Mouse (Mus musculus): ENCODE data around the gene Cnr1. TPM values are rescaled to one million over a fixed set of nuclear protein-coding genes. Genes with fewer than 3 reads are reported as not detected.

Gene Cnr1
- polyA plus RNA-seq, 1 experiment = 0.97 TPM

DNA sequence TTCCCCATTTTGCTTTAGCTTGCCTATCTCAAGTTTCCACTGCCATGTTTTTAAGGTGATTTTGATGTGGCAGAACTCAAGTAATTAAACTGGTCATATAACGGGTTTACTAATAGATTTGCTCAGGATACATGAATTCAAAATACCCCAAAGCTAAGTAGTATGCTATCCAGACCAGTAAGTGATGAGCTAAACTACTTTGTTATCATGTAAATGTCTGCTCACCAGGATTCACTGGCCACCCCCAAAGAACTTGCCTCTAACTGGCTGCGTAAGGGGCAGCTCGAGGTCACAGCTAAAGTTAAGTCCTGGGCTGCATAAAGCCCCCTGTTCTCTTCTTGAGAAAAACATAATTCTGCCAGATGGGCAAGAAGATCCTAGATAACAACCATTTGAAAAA, 46.3 kb downstream of the Cnr1 start:
- WGBS = 83% methylated on average over 3 of the region's 3 CpGs
- Histone ChIP-seq H3K4me1 (ENCODE audit: control insufficient read depth, insufficient read depth, low read length) (no peaks in the 10 kb centered on the region), H3K4me3 (replicated peaks; ENCODE audit: extremely low read depth, low read depth, low read length) (no peak overlapping the region)
- TF ChIP-seq CTCF (IDR thresholded peaks at IDR 0.05; ENCODE audit: insufficient read depth, low read length) = no peak
- no peak for TF ChIP-seq POLR2A (IDR thresholded peaks at IDR 0.05; ENCODE audit: borderline replicate concordance, extremely low read depth, low read depth, low read length)
- DNase-seq = no peak

DNA sequence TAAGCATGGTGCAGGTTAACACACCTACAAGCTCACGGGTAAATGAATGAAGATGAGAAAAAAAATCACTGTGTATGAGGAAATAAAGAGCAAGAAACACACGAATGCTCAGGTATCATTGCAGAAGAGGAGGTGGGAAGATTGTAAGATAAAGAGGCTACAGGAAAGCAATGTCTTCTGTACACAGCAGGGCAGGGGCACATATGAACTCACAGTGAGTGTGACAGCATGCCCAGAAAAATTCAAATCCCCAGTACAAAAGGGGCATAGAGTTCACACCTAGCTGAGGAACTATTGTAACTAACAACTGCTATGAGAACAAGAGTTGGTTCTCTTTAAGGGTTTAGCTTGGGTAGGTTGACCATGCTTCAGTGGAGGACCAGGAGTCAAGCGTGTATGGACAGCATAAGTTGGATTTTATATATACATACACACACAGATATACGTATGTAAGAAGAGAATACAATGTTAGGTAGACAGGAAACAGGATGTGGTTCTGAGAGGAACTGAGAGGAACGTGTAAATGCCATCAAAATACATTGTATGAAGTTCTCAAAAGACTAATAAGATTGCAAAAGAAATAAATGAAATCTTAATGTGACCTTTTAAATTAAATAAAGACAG, 64.2 kb downstream of the Cnr1 start:
- 51% methylated on average over 5 of the region's 5 CpGs for WGBS
- Histone ChIP-seq H3K4me1 (ENCODE audit: control insufficient read depth, insufficient read depth, low read length) (no peaks in the 10 kb centered on the region), H3K4me3 (replicated peaks; ENCODE audit: extremely low read depth, low read depth, low read length) (no peak overlapping the region)
- no peak for DNase-seq
- no peak for TF ChIP-seq POLR2A (IDR thresholded peaks at IDR 0.05; ENCODE audit: borderline replicate concordance, extremely low read depth, low read depth, low read length)
- TF ChIP-seq CTCF (IDR thresholded peaks at IDR 0.05; ENCODE audit: insufficient read depth, low read length) = no peak

DNA sequence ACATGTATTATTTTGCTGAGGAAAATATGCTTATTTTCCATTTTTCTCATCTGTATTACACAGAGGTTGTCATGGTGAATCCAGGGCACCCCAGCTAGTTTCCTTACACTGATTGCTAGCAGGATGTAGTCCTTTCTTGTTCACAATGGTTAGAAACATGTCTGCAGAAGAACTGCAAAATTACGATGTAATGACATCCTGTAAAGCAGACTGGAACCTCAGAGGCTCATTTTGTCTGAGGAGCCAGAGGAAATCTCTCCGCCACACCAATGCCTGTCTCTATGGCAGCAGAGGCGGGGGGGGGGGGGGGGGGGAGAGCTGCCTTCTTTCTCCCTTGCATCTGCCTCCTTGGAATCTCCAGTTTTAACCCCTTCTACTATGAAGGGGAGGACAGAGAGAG, 68.3 kb downstream of the Cnr1 start:
- no peak for DNase-seq
- H3K4me1 ChIP-seq (ENCODE audit: control insufficient read depth, insufficient read depth, low read length) = no peaks in the 10 kb centered on the region
- 49% methylated on average over 3 of the region's 3 CpGs for WGBS
- H3K4me3 ChIP-seq (replicated peaks; ENCODE audit: extremely low read depth, low read depth, low read length) = no peak overlapping the region
- TF ChIP-seq CTCF (IDR thresholded peaks at IDR 0.05; ENCODE audit: insufficient read depth, low read length) (no peak), POLR2A (IDR thresholded peaks at IDR 0.05; ENCODE audit: borderline replicate concordance, extremely low read depth, low read depth, low read length) (no peak)

GRCm38 (mm10) chr4:33996382-33996781, 72.0 kb downstream of the Cnr1 start:
- no peak for DNase-seq
- TF ChIP-seq CTCF (IDR thresholded peaks at IDR 0.05; ENCODE audit: insufficient read depth, low read length) (no peak), POLR2A (IDR thresholded peaks at IDR 0.05; ENCODE audit: borderline replicate concordance, extremely low read depth, low read depth, low read length) (no peak)
- H3K4me1 ChIP-seq (ENCODE audit: control insufficient read depth, insufficient read depth, low read length) = no peaks in the 10 kb centered on the region
- no peak overlapping the region for H3K4me3 ChIP-seq (replicated peaks; ENCODE audit: extremely low read depth, low read depth, low read length)

Other genes with a start within 250 kb of the Cnr1 start
- 0.60 and 0.68 TPM in 2 replicates for gene Spaca1, start 125.6 kb downstream of the Cnr1 start, polyA plus RNA-seq (2012; rRNA removed)

All from lung, adult 2 months (tissue).